25 mouse cellular contexts compared by ENCODE assay signal in genomic region chr13:54892572-54892971, GRCm38 (mm10).
"Had no signal": no experiment of that assay in that cellular context is flagged by ENCODE, and none has a peak within 500 bp of the region (broad histone marks: within the 10 kb centered on the region; RNA-seq: fewer than 3 reads in every experiment).

No protein-coding gene starts in this region.

- H3K4me1 ChIP-seq: heart, embryonic 13.5 days; heart, embryonic 15.5 days had no signal

- H3K4me2 ChIP-seq: heart, embryonic 11.5 days; heart, embryonic 13.5 days; heart, embryonic 15.5 days; hindbrain, embryonic 13.5 days; hindbrain, embryonic 15.5 days; kidney, embryonic 15.5 days; limb, embryonic 13.5 days; limb, embryonic 15.5 days had no signal

- H3K9ac ChIP-seq: heart, embryonic 13.5 days; heart, embryonic 15.5 days; hindbrain, embryonic 13.5 days; hindbrain, embryonic 15.5 days; kidney, embryonic 15.5 days; limb, embryonic 13.5 days; limb, embryonic 15.5 days had no signal

- H3K9me3 ChIP-seq: heart, embryonic 13.5 days; heart, embryonic 15.5 days; hindbrain, embryonic 13.5 days; hindbrain, embryonic 15.5 days; kidney, embryonic 15.5 days; limb, embryonic 13.5 days; limb, embryonic 15.5 days had no signal

- H3K27ac ChIP-seq: heart, adult 2 months; heart, embryonic 13.5 days; heart, embryonic 15.5 days; hindbrain, embryonic 13.5 days; hindbrain, embryonic 15.5 days; hindbrain, postnatal 0 days; kidney, embryonic 15.5 days; kidney, postnatal 0 days; limb, embryonic 13.5 days; limb, embryonic 15.5 days had no signal

- H3K27me3 ChIP-seq: hindbrain, embryonic 15.5 days; limb, embryonic 13.5 days had no signal

- ATAC-seq: intestine, embryonic 16.5 days had no signal

- DNase-seq: gastrocnemius, postnatal 14 days; gastrocnemius, postnatal 36 days; heart, adult 11 months; heart, adult 2 months; heart, postnatal 14 days; heart, postnatal 36 days; kidney, adult 11 months; kidney, adult 2 months; kidney, adult 9 months; kidney, postnatal 14 days; kidney, postnatal 36 days; layer of hippocampus, adult 9-11 months; layer of hippocampus, postnatal 36 days; left cerebral cortex, postnatal 4 days had no signal

- H3K4me3 ChIP-seq: heart, adult 2 months; heart, embryonic 13.5 days; heart, embryonic 15.5 days; hindbrain, embryonic 13.5 days; hindbrain, embryonic 15.5 days; kidney, embryonic 15.5 days; limb, embryonic 13.5 days; limb, embryonic 15.5 days had no signal

- H3K36me3 ChIP-seq: heart, embryonic 13.5 days; heart, embryonic 15.5 days; hindbrain, embryonic 13.5 days; hindbrain, embryonic 15.5 days; kidney, embryonic 15.5 days; limb, embryonic 13.5 days; limb, embryonic 15.5 days had no signal
